Mouse (Mus musculus) CH12.LX (cell line): ENCODE measurements at regions not wholly inside any gene's neighbourhood (a gene's known extent, or its start where the extent isn't known, plus 50 kb on each side); places are given as distances from the start of the nearest gene placed in this dataset.

Experiments
- DNase-seq: peaks from one replicate; pipeline ENCODE4 v3.0.0-alpha.2; 2013; ENCODE audit errors: extremely low read depth
- H3K27ac ChIP-seq: 2 replicates; pipeline ENCODE4 v1.5.1; 2012; ENCODE audit warnings: low read depth, mild to moderate bottlenecking, control low read depth, moderate library complexity; ENCODE audit not compliant: insufficient read depth
- H3K27me3 ChIP-seq: replicated peaks from 2 replicates; pipeline ENCODE3; 2012; ENCODE audit warnings: inconsistent platforms
- H3K36me3 ChIP-seq, 2 experiments: replicated peaks in 1 of 2; 2 replicates each; pipeline versions ENCODE3 to v1.6.1; 2012; ENCODE audit warnings: inconsistent platforms in 1 of 2, low read length in 1 of 2, mild to moderate bottlenecking in 1 of 2, mixed read lengths in 1 of 2, moderate library complexity in 1 of 2; ENCODE audit not compliant: control insufficient read depth in 1 of 2, insufficient read depth in 1 of 2
- H3K4me1 ChIP-seq, 2 experiments: 2 replicates each; pipeline ENCODE4 v1.6.1; 2012; ENCODE audit warnings: inconsistent platforms in 1 of 2, moderate library complexity in 1 of 2; ENCODE audit not compliant: insufficient read depth in 2 of 2, control insufficient read depth in 1 of 2
- H3K4me2 ChIP-seq: 2 replicates; pipeline ENCODE4 v1.6.1; 2012; ENCODE audit warnings: low read depth, mild to moderate bottlenecking, control low read depth; ENCODE audit not compliant: poor library complexity, insufficient read depth, severe bottlenecking
- H3K4me3 ChIP-seq, 3 experiments: fragments of 150-350 bp in 1 of 3; sonication (generic) in 1 of 3; replicated peaks in 1 of 3; 2 replicates each; pipeline versions ENCODE3 to v1.5.1; 2011 to 2012; ENCODE audit warnings: low read depth in 2 of 3, low read length in 2 of 3, mild to moderate bottlenecking in 2 of 3, moderate library complexity in 2 of 3, control low read depth in 1 of 3, improper control_type of control experiment in 1 of 3, inconsistent platforms in 1 of 3, mixed read lengths in 1 of 3; ENCODE audit not compliant: poor library complexity in 1 of 3
- H3K79me2 ChIP-seq: replicated peaks from 2 replicates; pipeline ENCODE4 v1.6.1; 2012; ENCODE audit warnings: mild to moderate bottlenecking, moderate library complexity; ENCODE audit not compliant: control insufficient read depth, poor library complexity, insufficient read depth, severe bottlenecking; ENCODE audit errors: extremely low read depth
- H3K9ac ChIP-seq: 2 replicates; pipeline ENCODE4 v1.6.1; 2012; ENCODE audit warnings: low read depth, mild to moderate bottlenecking, control low read depth, moderate library complexity; ENCODE audit not compliant: insufficient read depth
- H3K9me3 ChIP-seq: replicated peaks from 2 replicates; pipeline ENCODE3; 2012; ENCODE audit warnings: low read length, inconsistent platforms, mixed read lengths
- BHLHE40 ChIP-seq: IDR thresholded peaks from 2 replicates; pipeline ENCODE4 v1.6.1; 2011; ENCODE audit warnings: mild to moderate bottlenecking, low read depth, low read length, improper control_type of control experiment
- CHD1 ChIP-seq: IDR thresholded peaks from 2 replicates; pipeline ENCODE4 v1.6.1; 2012; ENCODE audit warnings: low read depth, low read length, improper control_type of control experiment, inconsistent platforms
- CTCF ChIP-seq, 2 experiments: IDR thresholded peaks in 1 of 2; conservative IDR thresholded peaks in 1 of 2; 2 replicates each; pipeline ENCODE4 v1.5.1; 2011 to 2012; ENCODE audit warnings: low read depth in 2 of 2, low read length in 2 of 2, improper control_type of control experiment in 1 of 2, inconsistent platforms in 1 of 2, mild to moderate bottlenecking in 1 of 2, moderate library complexity in 1 of 2
- GABPA ChIP-seq: IDR thresholded peaks from 2 replicates; pipeline ENCODE4 v1.6.1; 2012; ENCODE audit warnings: low read depth, low read length, improper control_type of control experiment, inconsistent platforms; ENCODE audit not compliant: insufficient replicate concordance
- JUND ChIP-seq: conservative IDR thresholded peaks from 2 replicates; pipeline ENCODE4 v1.6.1; 2011; ENCODE audit warnings: low read depth, low read length, improper control_type of control experiment
- KAT2A ChIP-seq: IDR thresholded peaks from 2 replicates; pipeline ENCODE4 v1.6.1; 2012; ENCODE audit warnings: low read length, improper control_type of control experiment, inconsistent platforms; ENCODE audit not compliant: insufficient replicate concordance
- MAFK ChIP-seq: IDR thresholded peaks from 2 replicates; pipeline ENCODE4 v1.6.1; 2011; ENCODE audit warnings: low read length, improper control_type of control experiment; ENCODE audit not compliant: insufficient replicate concordance
- MAX ChIP-seq: IDR thresholded peaks from 2 replicates; pipeline ENCODE4 v1.6.1; 2011; ENCODE audit warnings: low read length, improper control_type of control experiment
- MAZ ChIP-seq: IDR thresholded peaks from 2 replicates; pipeline ENCODE4 v1.6.1; 2012; ENCODE audit warnings: low read depth, mild to moderate bottlenecking, inconsistent platforms, low read length, improper control_type of control experiment, moderate library complexity
- MXI1 ChIP-seq: IDR thresholded peaks from 2 replicates; pipeline ENCODE4 v1.6.1; 2011; ENCODE audit warnings: mild to moderate bottlenecking, low read depth, low read length, improper control_type of control experiment
- MYC ChIP-seq: IDR thresholded peaks from 2 replicates; pipeline ENCODE4 v1.6.1; 2011; ENCODE audit warnings: low read depth, mild to moderate bottlenecking, improper control_type of control experiment, low read length
- NELFE ChIP-seq: IDR thresholded peaks from 2 replicates; pipeline ENCODE4 v1.6.1; 2011; ENCODE audit warnings: low read depth, low read length, improper control_type of control experiment
- NRF1 ChIP-seq: IDR thresholded peaks from 2 replicates; pipeline ENCODE4 v1.6.1; 2014; ENCODE audit warnings: low read depth, mild to moderate bottlenecking, inconsistent platforms, low read length, improper control_type of control experiment, moderate library complexity
- PAX5 ChIP-seq: IDR thresholded peaks from 2 replicates; pipeline ENCODE4 v1.6.1; 2012; ENCODE audit warnings: low read length, inconsistent platforms, mixed read lengths
- POLR2A ChIP-seq: IDR thresholded peaks from 2 replicates; pipeline ENCODE4 v1.6.1; 2011; ENCODE audit warnings: low read depth, mild to moderate bottlenecking, improper control_type of control experiment, low read length
- POLR2AphosphoS2 ChIP-seq: IDR thresholded peaks from 2 replicates; pipeline ENCODE4 v1.6.1; 2011; ENCODE audit warnings: low read depth, low read length, improper control_type of control experiment
- RAD21 ChIP-seq: IDR thresholded peaks from 2 replicates; pipeline ENCODE4 v1.6.1; 2011; ENCODE audit warnings: low read depth, mild to moderate bottlenecking, low read length, improper control_type of control experiment, moderate library complexity
- RCOR1 ChIP-seq: conservative IDR thresholded peaks from 2 replicates; pipeline ENCODE4 v1.6.1; 2012; ENCODE audit warnings: low read depth, mild to moderate bottlenecking, inconsistent platforms, low read length, improper control_type of control experiment
- SMC3 ChIP-seq: IDR thresholded peaks from 2 replicates; pipeline ENCODE4 v1.6.1; 2011; ENCODE audit warnings: low read depth, low read length, improper control_type of control experiment
- TBP ChIP-seq: conservative IDR thresholded peaks from 2 replicates; pipeline ENCODE4 v1.6.1; 2011; ENCODE audit warnings: low read depth, low read length, improper control_type of control experiment
- UBTF ChIP-seq: IDR thresholded peaks from 2 replicates; pipeline ENCODE4 v1.6.1; 2012; ENCODE audit warnings: low read depth, mild to moderate bottlenecking, inconsistent platforms, low read length, improper control_type of control experiment, moderate library complexity
- USF2 ChIP-seq: conservative IDR thresholded peaks from 2 replicates; pipeline ENCODE4 v1.6.1; 2011; ENCODE audit warnings: low read depth, low read length, improper control_type of control experiment
- ZC3H11A ChIP-seq: IDR thresholded peaks from 2 replicates; pipeline ENCODE4 v1.6.1; 2012; ENCODE audit warnings: low read depth, mild to moderate bottlenecking, inconsistent platforms, low read length, improper control_type of control experiment
- ZMIZ1 ChIP-seq: IDR thresholded peaks from 2 replicates; pipeline ENCODE4 v1.6.1; 2012; ENCODE audit warnings: low read depth, mild to moderate bottlenecking, inconsistent platforms, low read length, improper control_type of control experiment
- ZNF384 ChIP-seq: IDR thresholded peaks from 2 replicates; pipeline ENCODE4 v1.6.1; 2012; ENCODE audit warnings: low read depth, low read length, improper control_type of control experiment, inconsistent platforms
- dilution Hi-C: fragments of 300-500 bp; cut with MboI; formaldehyde crosslinking; loops from 2 replicates; pipeline ENCODE4 v1.14.3; 2020; ENCODE audit warnings: low sequenced_read_pairs; ENCODE audit not compliant: extremely low pct_unique_long_range_greater_than_20kb, extremely low pct_ligation_motif_present
- in situ Hi-C: fragments of 300-500 bp; cut with MboI; formaldehyde crosslinking; loops from 3 replicates; pipeline ENCODE4 v1.14.3; 2019; ENCODE audit warnings: low sequenced_read_pairs, low pct_ligation_motif_present, low pct_unique_long_range_greater_than_20kb, mixed read lengths

- Histone ChIP-seq H3K4me1 (no peaks in the 10 kb centered on the region), H3K27me3 (no peaks in the 10 kb centered on the region), H3K4me3 (no peak overlapping the region), H3K79me2 (no peaks in the 10 kb centered on the region), H3K27ac (no peak overlapping the region), H3K9ac (no peak overlapping the region), H3K4me2 (no peak overlapping the region), H3K9me3 (no peaks in the 10 kb centered on the region), H3K36me3 (no peaks in the 10 kb centered on the region)
- TF ChIP-seq USF2, result no peak
- TF ChIP-seq MYC, result no peak
- no peak for TF ChIP-seq NRF1
- no peak for TF ChIP-seq RAD21
- TF ChIP-seq MAX, result no peak
- TF ChIP-seq SMC3, result no peak
- TF ChIP-seq PAX5, result no peak
- TF ChIP-seq ZNF384, result no peak
- no peak for TF ChIP-seq MXI1
- no peak for TF ChIP-seq ZC3H11A
- TF ChIP-seq RCOR1, result no peak
- TF ChIP-seq POLR2AphosphoS2, result no peak
- TF ChIP-seq JUND, result no peak
- no peak for TF ChIP-seq TBP
- no peak for TF ChIP-seq KAT2A
- TF ChIP-seq BHLHE40, result no peak
- no peak for TF ChIP-seq MAFK
- TF ChIP-seq GABPA, result no peak
- no peak for TF ChIP-seq POLR2A
- TF ChIP-seq ZMIZ1, result no peak
- dilution Hi-C loops (no loop called here), in situ Hi-C loops (no loop called here)
- no peak for DNase-seq
These were observed 73.1 kb upstream of the Nr4a3 start for GRCm38 (mm10) chr4:47971861-47972260.

GRCm38 (mm10) chr4:47979579-47980313 lies 65.2 kb upstream of the Nr4a3 start:
- dilution Hi-C loops, result no loop called here
- peaks cover 0 to 26% of the 10 kb centered on the region in 2 experiments; a peak in 2 of 4 replicates for H3K4me1 ChIP-seq
- no peak for DNase-seq
- H3K27ac ChIP-seq, result no peak overlapping the region
- no peaks in the 10 kb centered on the region for H3K36me3 ChIP-seq
- H3K9me3 ChIP-seq, result no peaks in the 10 kb centered on the region
- in situ Hi-C loops, result no loop called here
- H3K27me3 ChIP-seq, result no peaks in the 10 kb centered on the region
- TF ChIP-seq MAZ (no peak), GABPA (no peak), POLR2AphosphoS2 (no peak), NELFE (no peak), TBP (no peak), CHD1 (no peak), PAX5 (no peak), RAD21 (no peak), SMC3 (no peak), UBTF (no peak), JUND (no peak), MXI1 (no peak), CTCF (conservative IDR thresholded peaks at IDR 0.05 in 1 of 2, IDR thresholded peaks at IDR 0.05 in 1 of 2; ENCODE audit: low read depth in 2 of 2, low read length in 2 of 2) (no peak)
- H3K9ac ChIP-seq, result no peak overlapping the region
- no peak overlapping the region for H3K4me3 ChIP-seq
- H3K79me2 ChIP-seq, result no peaks in the 10 kb centered on the region
- no peak overlapping the region for H3K4me2 ChIP-seq
